Comparison of ENCODE assay signal across 8 mouse cellular contexts in genomic region chr10:77864067-77864761, GRCm38 (mm10). TPM values are rescaled to one million over a fixed set of nuclear protein-coding genes. Genes with fewer than 3 reads are reported as not detected.
DNase-seq lines count a peak whose midpoint lies in the region; ATAC-seq and TF ChIP-seq lines count a peak whose summit lies in the region.

No protein-coding gene starts in this region.

- peak overlapping the region; percentile 19 for H3K4me3 ChIP-seq in embryonic facial prominence, embryonic 13.5 days
- H3K4me3 ChIP-seq in hindbrain, postnatal 0 days (ENCODE audit: low read length) = no peak overlapping the region
- H3K4me3 ChIP-seq in liver, embryonic 12.5 days = peak overlapping the region; percentile 20

- DNase-seq in 3T3-L1 (ENCODE audit: low read depth, low spot score) = peak; percentile 5
- peak; percentile 69 for DNase-seq in T-cell, adult 2 months (ENCODE audit: low spot score)
- peak; percentile 39 for DNase-seq in hindbrain, postnatal 0 days (ENCODE audit: low spot score)
- peak; percentile 77 to 78 for DNase-seq in natural killer cell, adult 2 months (ENCODE audit: low spot score in 2 of 2)
- DNase-seq in thymus, postnatal 4 days = peak; percentile 60
- no peak for DNase-seq in layer of hippocampus, adult 18-20 months (ENCODE audit: low spot score in 2 of 2)

- no peak for TF ChIP-seq CTCF in hindbrain, postnatal 0 days (IDR thresholded peaks at IDR 0.05; ENCODE audit: low read depth)

- no peaks in the 10 kb centered on the region for H3K27me3 ChIP-seq in embryonic facial prominence, embryonic 13.5 days
- no peaks in the 10 kb centered on the region for H3K27me3 ChIP-seq in hindbrain, postnatal 0 days (ENCODE audit: insufficient read depth, low read length)
- H3K27me3 ChIP-seq in liver, embryonic 12.5 days (replicated peaks) = peaks cover 14% of the 10 kb centered on the region; the same call in 1 of the 2 replicates

- no peaks in the 10 kb centered on the region for H3K4me1 ChIP-seq in embryonic facial prominence, embryonic 13.5 days
- no peaks in the 10 kb centered on the region for H3K4me1 ChIP-seq in hindbrain, postnatal 0 days (ENCODE audit: insufficient read depth, low read length)
- 0 out of 2 replicates have a peak, but pooled peaks cover 7% of the 10 kb centered on the region for H3K4me1 ChIP-seq in liver, embryonic 12.5 days

- peak; percentile 53 for ATAC-seq in embryonic facial prominence, embryonic 13.5 days (ENCODE audit: insufficient number of reproducible peaks, insufficient read depth, low FRiP score, low TSS enrichment, low read depth)
- ATAC-seq in hindbrain, postnatal 0 days = peak; percentile 83
- peak; percentile 82 for ATAC-seq in liver, embryonic 12.5 days

- peak overlapping the region; percentile 16; the same call in 1 of the 2 replicates for H3K27ac ChIP-seq in embryonic facial prominence, embryonic 13.5 days
- no peak overlapping the region for H3K27ac ChIP-seq in hindbrain, postnatal 0 days
- H3K27ac ChIP-seq in liver, embryonic 12.5 days = no peak overlapping the region

- WGBS in embryonic facial prominence, embryonic 13.5 days = 32% methylated on average over 14 of the region's 14 CpGs
- WGBS in hindbrain, postnatal 0 days = 48% methylated on average over 14 of the region's 14 CpGs
- 22% methylated on average over 14 of the region's 14 CpGs for WGBS in liver, embryonic 12.5 days (ENCODE audit: insufficient replicate concordance)

- H3K4me2 ChIP-seq in embryonic facial prominence, embryonic 13.5 days = peak overlapping the region; percentile 46
- peak overlapping the region; percentile 17; the same call in 1 of the 2 replicates for H3K4me2 ChIP-seq in hindbrain, postnatal 0 days (ENCODE audit: low read depth, low read length)
- H3K4me2 ChIP-seq in liver, embryonic 12.5 days = peak overlapping the region; percentile 49

- no peaks in the 10 kb centered on the region for H3K36me3 ChIP-seq in embryonic facial prominence, embryonic 13.5 days
- no peaks in the 10 kb centered on the region for H3K36me3 ChIP-seq in hindbrain, postnatal 0 days (ENCODE audit: insufficient read depth, low read length)
- no peaks in the 10 kb centered on the region for H3K36me3 ChIP-seq in liver, embryonic 12.5 days

- no peaks in the 10 kb centered on the region for H3K9me3 ChIP-seq in embryonic facial prominence, embryonic 13.5 days
- H3K9me3 ChIP-seq in hindbrain, postnatal 0 days (ENCODE audit: low read length) = no peaks in the 10 kb centered on the region
- H3K9me3 ChIP-seq in liver, embryonic 12.5 days (replicated peaks) = no peaks in the 10 kb centered on the region

- 0 out of 2 replicates have a peak overlapping the region, but pooled peaks have one; percentile 27 for H3K9ac ChIP-seq in embryonic facial prominence, embryonic 13.5 days
- H3K9ac ChIP-seq in hindbrain, postnatal 0 days (replicated peaks; ENCODE audit: low read length) = no peak overlapping the region
- no peak overlapping the region for H3K9ac ChIP-seq in liver, embryonic 12.5 days

RNA-seq across cellular contexts. Expression of gene Gm3285, which starts 2.4 kb away (rescaled TPM):
- not detected in 2 replicates for polyA plus RNA-seq in embryonic facial prominence, embryonic 13.5 days (2015; fragmentation: Nextera tagmentation; extraction: Ambion mirVana)
- not detected in 2 replicates for total RNA-seq in hindbrain, postnatal 0 days (2014; rRNA removed)
- polyA plus RNA-seq in hindbrain, postnatal 0 days (2015; fragmentation: Nextera tagmentation; extraction: Ambion mirVana) = not detected in 2 replicates
- polyA plus RNA-seq in liver, embryonic 12.5 days (2016; fragmentation: Nextera tagmentation; extraction: Ambion mirVana) = not detected in 2 replicates
- not detected for total RNA-seq in layer of hippocampus, adult 18-20 months (2021)

RNA-seq across cellular contexts. Expression of gene Gm10318, which starts 11.6 kb away (rescaled TPM):
- polyA plus RNA-seq in embryonic facial prominence, embryonic 13.5 days (2015; fragmentation: Nextera tagmentation; extraction: Ambion mirVana) = not detected in 2 replicates
- not detected in 2 replicates for total RNA-seq in hindbrain, postnatal 0 days (2014; rRNA removed)
- polyA plus RNA-seq in hindbrain, postnatal 0 days (2015; fragmentation: Nextera tagmentation; extraction: Ambion mirVana) = not detected in 2 replicates
- not detected in 2 replicates for polyA plus RNA-seq in liver, embryonic 12.5 days (2016; fragmentation: Nextera tagmentation; extraction: Ambion mirVana)
- total RNA-seq in layer of hippocampus, adult 18-20 months (2021) = not detected

RNA-seq across cellular contexts. Expression of gene Gm36176, which starts 17.6 kb away (rescaled TPM):
- not detected in 2 replicates for polyA plus RNA-seq in embryonic facial prominence, embryonic 13.5 days (2015; fragmentation: Nextera tagmentation; extraction: Ambion mirVana)
- not detected in 2 replicates for total RNA-seq in hindbrain, postnatal 0 days (2014; rRNA removed)
- not detected in 2 replicates for polyA plus RNA-seq in hindbrain, postnatal 0 days (2015; fragmentation: Nextera tagmentation; extraction: Ambion mirVana)
- polyA plus RNA-seq in liver, embryonic 12.5 days (2016; fragmentation: Nextera tagmentation; extraction: Ambion mirVana) = not detected in 2 replicates
- total RNA-seq in layer of hippocampus, adult 18-20 months (2021) = not detected

RNA-seq across cellular contexts. Expression of gene Krtap10-10, which starts 28.5 kb away (rescaled TPM):
- not detected in 2 replicates for polyA plus RNA-seq in embryonic facial prominence, embryonic 13.5 days (2015; fragmentation: Nextera tagmentation; extraction: Ambion mirVana)
- total RNA-seq in hindbrain, postnatal 0 days (2014; rRNA removed) = not detected in 2 replicates
- not detected in 2 replicates for polyA plus RNA-seq in hindbrain, postnatal 0 days (2015; fragmentation: Nextera tagmentation; extraction: Ambion mirVana)
- not detected in 2 replicates for polyA plus RNA-seq in liver, embryonic 12.5 days (2016; fragmentation: Nextera tagmentation; extraction: Ambion mirVana)
- not detected for total RNA-seq in layer of hippocampus, adult 18-20 months (2021)

RNA-seq across cellular contexts. Expression of gene Krtap10-4, which starts 37.3 kb away (rescaled TPM):
- not detected in 2 replicates for polyA plus RNA-seq in embryonic facial prominence, embryonic 13.5 days (2015; fragmentation: Nextera tagmentation; extraction: Ambion mirVana)
- total RNA-seq in hindbrain, postnatal 0 days (2014; rRNA removed) = not detected in 2 replicates
- not detected in 2 replicates for polyA plus RNA-seq in hindbrain, postnatal 0 days (2015; fragmentation: Nextera tagmentation; extraction: Ambion mirVana)
- polyA plus RNA-seq in liver, embryonic 12.5 days (2016; fragmentation: Nextera tagmentation; extraction: Ambion mirVana) = not detected in 2 replicates
- not detected for total RNA-seq in layer of hippocampus, adult 18-20 months (2021)

Comparison
In these comparisons a context has a peak if more than half of its experiments do, and no peak if none do; other contexts are left out.
1. DNase-seq: peak in 3T3-L1 (single experiment), T-cell, adult 2 months (single experiment), hindbrain, postnatal 0 days (single experiment), natural killer cell, adult 2 months (2 of 2) and thymus, postnatal 4 days (single experiment); none in layer of hippocampus, adult 18-20 months (0 of 2).
2. Peak in every context shown above with its lines, with median percentiles within 50 percentile points of each other: ATAC-seq and H3K4me2 ChIP-seq.